Mouse (Mus musculus) layer of hippocampus, adult 2 months (tissue): ENCODE measurements at regions not wholly inside any gene's neighbourhood (a gene's known extent, or its start where the extent isn't known, plus 50 kb on each side); places are given as distances from the start of the nearest gene placed in this dataset.

Experiments used
- DNase-seq, 2 experiments: peaks; one replicate each; pipeline ENCODE4 v3.0.0; 2022; ENCODE audit warnings: low spot score in 2 of 2
- H3K27ac ChIP-seq: fragments of 200-600 bp; 2 replicates; pipeline ENCODE4 v1.8.1; 2022
- H3K4me3 ChIP-seq: fragments of 200-600 bp; 2 replicates; pipeline ENCODE4 v1.8.1; 2022; ENCODE audit warnings: mild to moderate bottlenecking
- CTCF ChIP-seq: fragments of 200-600 bp; conservative IDR thresholded peaks from 2 replicates; pipeline ENCODE4 v1.8.1; 2022; ENCODE audit warnings: antibody characterized with exemption, mild to moderate bottlenecking, moderate library complexity

- TF ChIP-seq CTCF = no peak
- no peak overlapping the region for H3K27ac ChIP-seq
- DNase-seq = no peak
- no peak overlapping the region for H3K4me3 ChIP-seq
Observed at GRCm38 (mm10) chr1:184500702-184501101, 231.7 kb downstream of the Hlx start.

DNA sequence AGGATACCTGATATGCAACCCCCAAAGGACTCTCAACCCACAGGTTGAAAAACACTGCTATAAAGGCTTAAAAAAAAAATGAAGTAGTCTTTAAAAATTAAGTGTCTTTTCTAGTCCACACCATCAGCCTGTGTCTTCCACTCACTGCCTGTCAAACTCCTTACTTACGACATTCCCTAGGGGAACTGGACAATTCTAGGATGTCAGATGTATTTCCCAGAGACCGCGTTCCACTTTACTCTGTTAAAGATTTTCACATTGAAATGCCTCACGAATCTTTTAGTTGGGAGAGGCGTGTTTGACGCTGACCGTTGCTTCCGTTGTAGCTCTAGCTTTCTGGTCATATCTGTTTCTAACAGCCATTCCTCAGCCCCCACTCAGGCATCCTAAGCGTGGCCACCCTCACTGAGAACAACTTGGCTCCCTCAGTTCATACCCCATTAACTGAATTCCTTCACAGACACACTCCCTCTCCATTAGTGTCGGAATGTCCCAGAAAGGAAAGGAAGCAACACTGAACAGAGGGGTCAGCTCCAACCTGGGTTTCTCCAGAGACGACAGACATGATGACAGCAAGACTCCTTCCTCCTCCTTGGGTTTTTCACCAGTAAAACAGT, 233.4 kb downstream of the Hlx start:
- H3K27ac ChIP-seq = no peak overlapping the region
- no peak overlapping the region for H3K4me3 ChIP-seq
- no peak for TF ChIP-seq CTCF
- no peak for DNase-seq

DNA sequence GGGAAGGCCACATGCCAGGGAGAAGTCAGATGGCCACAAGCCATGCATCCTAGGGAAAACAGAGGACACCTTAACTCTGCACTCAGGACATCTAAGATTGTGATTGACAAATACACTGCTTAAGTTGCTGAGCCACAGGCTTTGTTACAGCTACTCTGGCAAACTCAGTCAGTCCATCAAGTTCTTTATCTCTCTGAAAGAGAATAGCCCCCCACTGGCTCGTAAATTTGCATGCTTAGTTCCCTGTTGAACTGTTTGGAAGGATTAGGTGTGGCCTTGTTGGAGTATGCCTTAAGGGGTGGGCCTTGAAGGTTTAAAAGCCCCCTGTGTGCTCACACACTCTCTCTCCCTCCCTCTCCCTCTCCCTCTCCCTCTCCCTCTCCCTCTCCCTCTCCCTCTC, 235.4 kb downstream of the Hlx start:
- no peak for TF ChIP-seq CTCF
- no peak for DNase-seq
- H3K4me3 ChIP-seq = no peak overlapping the region
- H3K27ac ChIP-seq = no peak overlapping the region

DNA sequence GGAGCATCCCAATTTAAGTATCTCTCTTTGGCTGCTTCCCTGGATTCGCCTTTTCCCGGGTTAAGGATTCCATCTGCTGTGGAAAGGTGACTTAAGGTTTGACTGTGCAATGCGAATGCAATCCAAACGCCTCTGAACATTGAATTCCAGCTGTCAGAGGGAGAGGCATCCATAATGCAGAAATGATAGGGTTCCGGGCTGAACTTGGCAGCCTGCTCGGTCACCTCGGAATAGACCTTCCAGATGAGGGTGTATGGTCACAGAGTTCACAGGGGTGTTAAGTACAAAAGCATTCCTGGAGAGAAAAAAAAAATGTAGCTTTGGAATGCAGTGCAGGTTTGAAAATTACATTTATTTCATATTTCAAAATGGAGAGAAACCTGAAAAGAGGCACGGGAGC, 238.6 kb downstream of the Hlx start:
- DNase-seq = no peak
- Histone ChIP-seq H3K4me3 (no peak overlapping the region), H3K27ac (no peak overlapping the region)
- TF ChIP-seq CTCF = no peak

GRCm38 (mm10) chr1:184492115-184492514, 240.3 kb downstream of the Hlx start:
- TF ChIP-seq CTCF = peak; percentile 49
- Histone ChIP-seq H3K4me3 (no peak overlapping the region), H3K27ac (no peak overlapping the region)
- no peak for DNase-seq

DNA sequence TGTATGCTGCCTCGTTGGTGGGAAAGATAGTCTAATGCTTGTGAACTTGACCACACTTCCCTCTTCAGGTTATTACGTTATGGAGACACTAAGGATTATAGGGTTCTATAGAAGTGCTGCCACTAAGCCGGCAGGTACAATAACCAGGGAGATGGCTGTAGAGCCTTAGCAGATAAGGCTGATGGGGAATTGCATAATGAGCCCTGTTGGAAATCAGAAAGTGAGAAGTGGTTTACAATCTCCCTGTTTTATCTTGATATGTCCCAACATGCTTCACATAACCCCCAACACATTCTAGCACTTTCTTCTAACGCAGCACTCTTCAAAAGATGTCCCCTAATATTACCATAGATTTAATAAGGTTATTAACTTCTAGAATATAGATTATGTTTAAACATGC, 241.2 kb downstream of the Hlx start:
- Histone ChIP-seq H3K4me3 (no peak overlapping the region), H3K27ac (no peak overlapping the region)
- TF ChIP-seq CTCF = no peak
- DNase-seq = no peak

GRCm38 (mm10) chr1:184487409-184487808, 245.0 kb downstream of the Hlx start:
- Histone ChIP-seq H3K4me3 (no peak overlapping the region), H3K27ac (no peak overlapping the region)
- no peak for DNase-seq
- TF ChIP-seq CTCF = no peak

DNA sequence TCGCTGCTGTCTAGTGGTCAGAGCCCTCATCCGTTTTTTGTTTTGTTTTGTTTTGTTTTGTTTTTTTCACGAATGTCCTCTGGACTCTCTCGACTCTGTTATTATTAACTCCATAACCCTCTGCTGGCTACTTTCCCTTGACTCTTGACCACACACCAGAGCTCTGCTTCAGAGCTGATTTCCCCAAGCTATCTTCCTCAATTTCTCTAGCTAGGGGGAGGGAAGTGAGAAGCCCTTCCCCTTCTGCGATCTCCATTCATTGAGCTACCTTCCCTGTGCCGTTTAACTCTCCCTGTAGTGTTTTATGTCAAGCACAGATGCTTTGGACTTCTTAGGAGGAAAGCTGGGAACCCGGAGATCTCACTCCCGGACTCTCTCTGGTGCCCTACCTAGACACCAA, 247.6 kb downstream of the Hlx start:
- no peak overlapping the region for H3K27ac ChIP-seq
- DNase-seq = no peak
- no peak for TF ChIP-seq CTCF
- H3K4me3 ChIP-seq = no peak overlapping the region

- Histone ChIP-seq H3K27ac (no peak overlapping the region), H3K4me3 (no peak overlapping the region)
- DNase-seq = no peak
- no peak for TF ChIP-seq CTCF
Observed at GRCm38 (mm10) chr1:184483371-184483770, 249.0 kb downstream of the Hlx start.

- no peak overlapping the region for H3K27ac ChIP-seq
- no peak for TF ChIP-seq CTCF
- no peak for DNase-seq
- no peak overlapping the region for H3K4me3 ChIP-seq
Observed at GRCm38 (mm10) chr1:184482026-184482425, 250.4 kb downstream of the Hlx start.

DNA sequence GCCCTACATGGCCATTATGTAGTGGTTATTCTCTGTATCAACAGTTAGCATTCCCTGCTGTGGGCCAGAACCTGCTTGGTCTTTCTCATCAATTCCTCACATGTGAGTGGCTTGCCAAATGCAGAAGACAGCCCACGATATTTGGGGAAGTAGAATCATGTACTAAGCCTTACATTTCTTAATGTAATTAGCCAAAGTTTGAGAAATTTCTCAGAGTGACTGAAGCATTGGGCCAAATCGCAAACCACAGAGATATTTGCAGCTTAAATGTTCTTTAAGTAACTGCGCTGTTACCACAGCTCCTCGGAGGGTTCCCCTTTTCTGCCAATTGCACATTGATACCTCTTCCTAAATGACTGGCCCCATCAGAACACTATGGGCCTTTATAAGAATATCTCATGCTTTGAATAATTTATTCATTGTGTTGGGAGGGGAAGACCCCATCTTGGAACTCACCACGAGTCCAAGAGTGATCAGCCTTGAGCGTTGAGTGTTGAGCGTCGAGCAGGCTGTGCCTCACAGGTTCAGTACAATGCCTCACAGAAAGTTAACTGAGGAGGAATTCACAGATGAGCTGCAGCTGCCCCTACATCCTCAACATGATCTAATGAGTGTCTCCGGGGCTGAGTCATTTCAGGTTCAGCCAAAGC, 251.7 kb downstream of the Hlx start:
- Histone ChIP-seq H3K27ac (no peak overlapping the region), H3K4me3 (no peak overlapping the region)
- no peak for DNase-seq
- TF ChIP-seq CTCF = no peak

GRCm38 (mm10) chr1:184478006-184478405, 254.4 kb downstream of the Hlx start:
- no peak for TF ChIP-seq CTCF
- no peak for DNase-seq
- Histone ChIP-seq H3K27ac (no peak overlapping the region), H3K4me3 (no peak overlapping the region)

DNA sequence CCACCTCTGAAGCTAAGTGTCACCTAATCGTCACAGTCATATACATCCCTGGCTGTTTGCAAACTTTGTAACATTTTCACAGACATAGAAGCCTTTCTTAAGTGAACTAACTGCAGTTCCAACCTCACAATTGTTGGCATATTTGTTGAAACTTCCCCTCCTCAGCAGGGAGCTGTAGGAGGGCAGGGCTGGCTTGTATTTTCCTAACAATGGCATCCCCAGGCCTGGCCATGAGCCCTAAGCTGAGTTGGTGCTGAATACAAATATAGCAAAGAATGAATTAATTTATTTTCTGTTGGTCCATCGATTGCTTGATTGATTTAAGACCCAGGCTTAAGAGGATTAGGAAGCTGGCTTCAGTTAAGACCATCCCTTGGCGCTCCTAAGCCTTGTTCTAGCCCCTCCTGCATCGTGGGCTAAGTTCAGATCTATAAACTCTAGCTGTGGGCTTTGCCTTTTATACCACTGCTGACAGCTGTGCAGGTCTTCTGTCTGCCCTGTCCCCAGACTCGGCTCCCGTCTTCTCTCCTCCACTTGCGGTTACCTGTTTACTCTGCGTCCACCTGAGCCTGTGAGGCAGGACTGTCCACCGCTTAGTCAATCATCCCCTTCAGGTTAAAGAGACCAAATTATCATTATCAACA, 269.8 kb downstream of the Hlx start:
- TF ChIP-seq CTCF = no peak
- H3K4me3 ChIP-seq = no peak overlapping the region

DNA sequence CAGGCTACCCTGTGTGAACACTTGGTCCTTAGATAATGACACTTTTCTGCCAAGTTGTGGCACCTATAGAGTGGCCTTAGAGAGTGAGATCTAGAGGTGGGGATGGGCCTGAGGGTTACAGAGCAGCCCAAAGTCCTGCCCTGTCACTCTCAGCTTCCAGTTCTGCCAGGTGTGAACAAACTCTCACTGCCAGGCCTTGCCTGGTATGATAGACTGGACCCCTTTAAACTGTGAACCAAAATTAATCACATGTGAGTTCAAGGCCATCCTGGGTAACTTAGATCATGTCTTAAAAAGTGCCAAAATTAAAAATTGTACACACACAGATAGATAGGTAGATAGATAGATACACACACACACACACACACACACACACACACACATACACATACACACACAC, 271.0 kb downstream of the Hlx start:
- Histone ChIP-seq H3K27ac (no peak overlapping the region), H3K4me3 (no peak overlapping the region)
- DNase-seq = no peak
- no peak for TF ChIP-seq CTCF

More for the DNA sequence above, 269.8 kb downstream of the Hlx start:
- DNase-seq = no peak
- no peak overlapping the region for H3K27ac ChIP-seq
